Mouse (Mus musculus) spleen, embryonic (tissue): Measurements from ENCODE around the gene Evl.
"Not testable (repeated sequence)": the region's sequence is repeated elsewhere in the genome, so short reads cannot be mapped to it uniquely, and the experiment has no call there.

Experiments
- CTCF ChIA-PET: fragments of 350-600 bp; sonication (Branson Sonifier 250); formaldehyde crosslinking; loops from one replicate; lab custom pipeline; 2022; lab: Charles Lee

The Evl gene

GRCm38 (mm10) chr12:108693592-108693991 is 139.1 kb downstream of the Evl start:
- CTCF ChIA-PET, result no interaction called here

GRCm38 (mm10) chr12:108694223-108694622 is 139.7 kb downstream of the Evl start:
- CTCF ChIA-PET, result no interaction called here

GRCm38 (mm10) chr12:108698697-108699471 is 144.4 kb downstream of the Evl start:
- CTCF ChIA-PET, result no interaction called here

GRCm38 (mm10) chr12:108699576-108699975 is 145.1 kb downstream of the Evl start:
- CTCF ChIA-PET, result no interaction called here

GRCm38 (mm10) chr12:108700037-108700436 is 145.5 kb downstream of the Evl start:
- CTCF ChIA-PET, result interaction anchor here (0.6 kb wide), 1 partner anchor 751 kb away, joined by 8 read pairs; no protein-coding TSS in a partner anchor

- CTCF ChIA-PET, result no interaction called here
Observed at GRCm38 (mm10) chr12:108701221-108701620, 146.7 kb downstream of the Evl start.

- CTCF ChIA-PET, result no interaction called here
Observed at GRCm38 (mm10) chr12:108702185-108702584, 147.7 kb downstream of the Evl start, which contains the start of gene Degs2. TSS of gene Degs2 (minus strand) at chr12:108702315.

GRCm38 (mm10) chr12:108705486-108705885 is 151.0 kb downstream of the Evl start:
- CTCF ChIA-PET, result interaction anchor here (1.1 kb wide), 1 partner anchor 58 kb away, joined by 3 read pairs; no protein-coding TSS in a partner anchor

GRCm38 (mm10) chr12:108706129-108706528 is 151.6 kb downstream of the Evl start:
- CTCF ChIA-PET, result interaction anchor here (1.1 kb wide), 1 partner anchor 57 kb away, joined by 3 read pairs; no protein-coding TSS in a partner anchor

- CTCF ChIA-PET, result no interaction called here
Observed at GRCm38 (mm10) chr12:108709386-108709785, 154.9 kb downstream of the Evl start.

GRCm38 (mm10) chr12:108709964-108710765 is 155.6 kb downstream of the Evl start:
- CTCF ChIA-PET, result no interaction called here

- CTCF ChIA-PET, result no interaction called here
Observed at GRCm38 (mm10) chr12:108710861-108711615, 156.5 kb downstream of the Evl start.

- CTCF ChIA-PET, result no interaction called here
Observed at GRCm38 (mm10) chr12:108712481-108712880, 158.0 kb downstream of the Evl start.

GRCm38 (mm10) chr12:108713972-108714371 is 159.5 kb downstream of the Evl start:
- CTCF ChIA-PET, result not testable (repeated sequence)

- CTCF ChIA-PET, result no interaction called here
Observed at GRCm38 (mm10) chr12:108715854-108716253, 161.3 kb downstream of the Evl start.

GRCm38 (mm10) chr12:108718485-108718884 is 164.0 kb downstream of the Evl start:
- CTCF ChIA-PET, result interaction anchor here (0.6 kb wide), 1 partner anchor 89 kb away, joined by 4 read pairs; no protein-coding TSS in a partner anchor

GRCm38 (mm10) chr12:108722464-108722863 is 167.9 kb downstream of the Evl start:
- CTCF ChIA-PET, result no interaction called here

- CTCF ChIA-PET, result no interaction called here
Observed at GRCm38 (mm10) chr12:108723841-108724240, 169.3 kb downstream of the Evl start.

GRCm38 (mm10) chr12:108734386-108734785 is 179.9 kb downstream of the Evl start:
- CTCF ChIA-PET, result no interaction called here

- CTCF ChIA-PET, result no interaction called here
Observed at GRCm38 (mm10) chr12:108737838-108738237, 183.3 kb downstream of the Evl start.
